Mouse (Mus musculus) heart, postnatal 10 days (tissue): Measurements from ENCODE around the gene Nab2. TPM values are rescaled to one million over a fixed set of nuclear protein-coding genes. Genes with fewer than 3 reads are reported as not detected.

Experiments used
- DNase-seq, 2 experiments: peaks; one replicate each; pipeline ENCODE4 v3.0.0; 2021
- intact Hi-C: fragments of 180-260 bp; cut with DNase I; formaldehyde crosslinking; loops from one replicate; pipeline ENCODE4 v1.15.1; 2025
- total RNA-seq, 2 experiments: library from RNA; stranded (reverse); gene quantifications; 2 replicates each; pipeline ENCODE4 v1.2.3; 2021

Gene Nab2
- 10 to 100 TPM in 1 of 2 experiments, 1 to 10 TPM in 1; 8.5 to 11.7 TPM for total RNA-seq

- intact Hi-C loops, result loop anchor here (10.0 kb wide), 2 partner anchors 374 to 474 kb away; partner anchors contain the start of genes Arhgef25 and Dtx3
- DNase-seq, result peak; percentile 86 to 87
These were observed at the start of gene Nab2 for GRCm38 (mm10) chr10:127668093-127669050. TSS of gene Nab2 (minus strand) at chr10:127668568.

GRCm38 (mm10) chr10:127712736-127713135 lies 44.4 kb upstream of the Nab2 start:
- DNase-seq, result no peak
- intact Hi-C loops, result no loop called here

GRCm38 (mm10) chr10:127710331-127710730 lies 42.0 kb upstream of the Nab2 start:
- intact Hi-C loops, result no loop called here
- DNase-seq, result no peak

GRCm38 (mm10) chr10:127708850-127709370 lies 40.5 kb upstream of the Nab2 start:
- intact Hi-C loops, result no loop called here

GRCm38 (mm10) chr10:127707721-127708120 lies 39.4 kb upstream of the Nab2 start:
- peak; percentile 57 to 62 for DNase-seq
- intact Hi-C loops, result no loop called here

More at GRCm38 (mm10) chr10:127708850-127709370, 40.5 kb upstream of the Nab2 start:
- no peak for DNase-seq

GRCm38 (mm10) chr10:127705783-127706182 lies 37.4 kb upstream of the Nab2 start:
- DNase-seq, result no peak
- intact Hi-C loops, result no loop called here

- intact Hi-C loops, result no loop called here
- DNase-seq, result no peak
These were observed 36.4 kb upstream of the Nab2 start, which contains the start of gene Myo1a for GRCm38 (mm10) chr10:127704766-127705220. TSS of gene Myo1a (plus strand) at chr10:127705170.

GRCm38 (mm10) chr10:127704293-127704692 lies 35.9 kb upstream of the Nab2 start:
- intact Hi-C loops, result no loop called here
- no peak for DNase-seq

- intact Hi-C loops, result no loop called here
These were observed 34.9 kb upstream of the Nab2 start for GRCm38 (mm10) chr10:127703299-127703698.

GRCm38 (mm10) chr10:127698966-127699365 lies 30.6 kb upstream of the Nab2 start:
- intact Hi-C loops, result no loop called here
- no peak for DNase-seq

More at GRCm38 (mm10) chr10:127703299-127703698, 34.9 kb upstream of the Nab2 start:
- DNase-seq, result no peak

GRCm38 (mm10) chr10:127695775-127696174 lies 27.4 kb upstream of the Nab2 start:
- intact Hi-C loops, result loop anchor here (2.0 kb wide), 1 partner anchor 241 kb away; no protein-coding TSS in a partner anchor
- DNase-seq, result no peak

GRCm38 (mm10) chr10:127694636-127695035 lies 26.3 kb upstream of the Nab2 start:
- intact Hi-C loops, result loop anchor here (1.0 to 5.0 kb wide), 3 partner anchors 40 to 313 kb away; partner anchors contain the start of gene Hsd17b6
- DNase-seq, result peak; percentile 31 to 47

GRCm38 (mm10) chr10:127691053-127691452 lies 22.7 kb upstream of the Nab2 start:
- no peak for DNase-seq
- intact Hi-C loops, result loop anchor here (5.0 kb wide), 1 partner anchor 316 kb away; the partner anchor contains the start of gene Hsd17b6

- intact Hi-C loops, result no loop called here
- DNase-seq, result no peak
These were observed 14.5 kb upstream of the Nab2 start for GRCm38 (mm10) chr10:127682886-127683285.

- DNase-seq, result no peak
- intact Hi-C loops, result loop anchor here (5.0 kb wide), 3 partner anchors 113 to 327 kb away; partner anchors contain the start of gene Hsd17b6
These were observed 11.5 kb upstream of the Nab2 start for GRCm38 (mm10) chr10:127679881-127680280.

GRCm38 (mm10) chr10:127679208-127679607 lies 10.8 kb upstream of the Nab2 start:
- no peak for DNase-seq
- intact Hi-C loops, result loop anchor here (5.0 kb wide), 3 partner anchors 112 to 328 kb away; partner anchors contain the start of gene Hsd17b6

GRCm38 (mm10) chr10:127677591-127678336 lies 9.4 kb upstream of the Nab2 start:
- DNase-seq, result peak; percentile 76 to 81
- intact Hi-C loops, result loop anchor here (5.0 kb wide), 3 partner anchors 110 to 330 kb away; partner anchors contain the start of gene Hsd17b6

- intact Hi-C loops, result loop anchor here (5.0 kb wide), 3 partner anchors 110 to 330 kb away; partner anchors contain the start of gene Hsd17b6
- DNase-seq, result peak; percentile 95
These were observed 8.6 kb upstream of the Nab2 start for GRCm38 (mm10) chr10:127676691-127677548.

GRCm38 (mm10) chr10:127675859-127676398 lies 7.6 kb upstream of the Nab2 start:
- DNase-seq, result no peak
- intact Hi-C loops, result loop anchor here (1.0 to 5.0 kb wide), 4 partner anchors 58 to 331 kb away; partner anchors contain the start of gene Hsd17b6
